Mouse (Mus musculus): ENCODE measurements around the gene Hist1h1e.

Hist1h1e gene

GRCm38 (mm10) chr13:23622175-23622671, at the start of gene Hist1h1e:
TSS of gene Hist1h1e (minus strand) at chr13:23622558.
- peak; percentile 92 for DNase-seq (ENCODE audit: low spot score)

DNA sequence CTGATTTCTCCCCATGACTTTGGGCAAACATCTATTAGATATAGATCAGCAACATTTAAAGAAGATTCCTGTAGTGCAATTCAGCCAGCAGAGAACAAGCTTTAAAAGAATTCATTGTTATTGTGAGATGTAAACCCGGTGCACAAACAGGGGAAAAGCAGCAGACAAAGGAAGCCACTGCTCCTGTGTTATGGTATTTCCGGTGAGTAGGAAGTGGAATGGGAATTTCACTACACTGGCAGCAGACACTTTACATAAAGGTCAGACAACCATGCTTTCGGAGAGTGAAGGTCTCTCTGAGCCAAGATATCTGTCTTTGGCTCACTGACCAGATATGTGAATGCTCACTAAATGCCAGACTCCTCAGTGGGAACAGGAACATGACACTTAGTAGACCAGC, 40.2 kb upstream of the Hist1h1e start:
- DNase-seq (ENCODE audit: low spot score): no peak

DNA sequence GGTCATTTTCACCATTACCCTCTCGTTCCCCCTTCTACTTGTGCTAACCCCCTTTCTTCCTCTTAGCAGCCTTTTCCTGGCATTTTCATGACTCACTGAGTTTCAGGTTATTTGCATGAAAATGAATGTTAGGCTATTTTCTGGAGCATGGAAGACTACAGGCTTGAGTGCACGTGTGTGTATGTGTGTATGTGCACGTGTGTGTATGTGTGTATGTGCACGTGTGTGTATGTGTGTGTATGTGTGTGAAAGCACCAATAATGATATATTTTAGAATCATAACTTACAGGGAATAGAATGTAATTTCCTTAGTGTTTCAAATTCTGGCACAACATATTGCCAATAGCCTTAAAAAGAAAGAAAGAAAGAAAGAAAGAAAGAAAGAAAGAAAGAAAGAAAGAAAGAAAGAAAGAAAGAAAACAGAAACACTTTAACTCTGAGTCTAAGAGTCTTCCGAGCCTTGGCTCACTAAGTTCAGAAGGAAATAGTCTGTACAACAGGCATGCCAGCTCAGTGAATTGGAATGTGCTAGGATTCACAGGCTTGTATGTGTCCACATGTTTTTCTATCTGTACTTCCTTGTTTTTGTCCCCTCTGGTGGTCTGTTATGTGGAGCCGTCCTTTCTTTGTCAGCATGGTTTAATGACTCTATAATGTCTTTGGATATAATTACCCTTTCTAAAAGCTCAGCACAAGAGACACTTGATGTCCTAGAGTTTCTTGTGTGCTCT, 37.4 kb upstream of the Hist1h1e start:
- DNase-seq (ENCODE audit: low spot score): no peak

DNA sequence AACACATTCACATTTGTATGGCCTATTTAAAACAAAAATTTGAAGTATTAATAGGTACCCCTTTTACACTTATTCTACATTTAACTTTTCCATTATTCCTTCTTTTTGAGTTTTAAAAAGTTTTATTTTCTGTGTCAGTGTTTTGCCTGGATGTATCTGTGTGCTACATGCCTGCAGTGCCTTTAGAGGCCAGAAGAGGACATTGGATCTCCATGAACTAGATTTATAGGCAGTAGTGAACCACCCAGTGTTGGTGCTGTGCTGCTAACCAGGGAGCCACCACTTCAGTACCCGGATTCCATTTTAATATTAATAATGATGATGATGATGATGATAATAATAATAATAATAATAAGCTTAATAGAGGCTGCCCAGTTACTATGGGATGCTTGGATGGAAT, 8.3 kb upstream of the Hist1h1e start:
- no peak for DNase-seq (ENCODE audit: low spot score)

DNA sequence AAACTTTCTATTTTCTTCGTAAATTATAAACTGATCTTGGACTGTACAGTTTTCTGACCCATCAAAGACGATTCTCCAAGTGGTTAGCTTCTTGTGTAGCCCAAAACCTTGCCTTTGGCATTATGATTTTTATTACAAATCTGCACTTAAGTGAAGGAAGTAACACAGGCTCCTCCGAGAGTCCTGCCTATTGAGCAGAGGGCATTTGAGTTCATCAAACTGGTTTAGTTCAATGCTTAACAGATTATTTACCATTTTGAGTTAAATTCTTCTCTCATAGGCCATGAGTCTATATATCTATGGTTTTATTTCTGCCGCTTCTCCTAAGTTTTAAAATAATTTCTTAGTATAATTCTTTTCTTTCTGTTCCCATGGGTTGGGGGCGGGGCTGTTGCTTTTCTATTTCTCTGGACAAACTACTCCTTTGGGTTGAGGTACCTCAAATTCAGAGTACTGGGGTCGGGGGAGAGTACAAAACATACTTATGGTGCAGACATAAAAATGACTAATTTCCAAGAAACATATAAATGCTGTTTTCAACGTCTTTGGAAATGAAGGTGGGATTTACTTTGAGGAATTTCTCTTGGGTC, 598 bp upstream of the Hist1h1e start:
- no peak for DNase-seq (ENCODE audit: low spot score)

- peak; percentile 23 for DNase-seq (ENCODE audit: low spot score)
Observed at GRCm38 (mm10) chr13:23621532-23622174, 705 bp downstream of the Hist1h1e start.

DNA sequence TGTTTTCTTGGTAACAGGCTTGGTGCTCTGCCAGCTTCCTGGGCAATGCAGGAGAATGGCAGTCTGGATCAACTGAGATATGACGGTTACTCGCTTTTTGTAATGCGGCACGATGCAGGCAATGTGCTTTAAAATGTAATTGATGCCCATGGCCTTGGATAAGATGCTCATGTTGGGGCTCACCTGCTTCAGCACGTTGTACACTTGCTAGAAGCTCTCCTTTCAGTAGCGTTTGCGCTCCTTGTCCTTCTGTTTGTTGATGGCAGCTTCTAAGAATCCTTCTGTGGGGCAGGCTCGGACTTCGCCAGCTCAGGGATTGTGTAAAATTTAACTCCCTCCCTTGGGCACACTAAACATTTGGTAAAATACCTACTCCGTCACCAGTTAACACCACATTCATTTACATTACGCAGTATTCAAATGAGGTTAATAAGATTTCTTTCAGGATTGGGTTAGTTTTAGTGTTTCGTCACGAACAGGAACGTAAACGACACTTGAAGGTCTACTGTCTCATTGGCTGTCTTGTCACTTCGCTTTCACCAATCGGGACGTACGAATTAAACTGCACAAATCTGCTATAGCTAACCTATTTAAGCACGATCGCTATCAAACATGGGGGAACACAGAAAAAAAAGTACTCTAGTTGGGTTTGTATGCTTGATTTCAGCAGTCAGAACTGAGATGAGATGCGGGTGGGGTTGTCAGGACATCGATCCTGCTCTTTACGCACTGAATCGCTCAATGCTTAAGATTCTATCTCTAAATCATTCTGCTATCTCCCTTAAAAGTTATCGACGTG, 1.4 kb downstream of the Hist1h1e start, which contains the start of gene Hist1h2be:
Hist1h2be (minus strand) TSS at position 392 of the 799 bp plus-strand sequence.
- peak; percentile 38 for DNase-seq (ENCODE audit: low spot score)

GRCm38 (mm10) chr13:23620056-23620732, 2.2 kb downstream of the Hist1h1e start:
- DNase-seq (ENCODE audit: low spot score): no peak

DNA sequence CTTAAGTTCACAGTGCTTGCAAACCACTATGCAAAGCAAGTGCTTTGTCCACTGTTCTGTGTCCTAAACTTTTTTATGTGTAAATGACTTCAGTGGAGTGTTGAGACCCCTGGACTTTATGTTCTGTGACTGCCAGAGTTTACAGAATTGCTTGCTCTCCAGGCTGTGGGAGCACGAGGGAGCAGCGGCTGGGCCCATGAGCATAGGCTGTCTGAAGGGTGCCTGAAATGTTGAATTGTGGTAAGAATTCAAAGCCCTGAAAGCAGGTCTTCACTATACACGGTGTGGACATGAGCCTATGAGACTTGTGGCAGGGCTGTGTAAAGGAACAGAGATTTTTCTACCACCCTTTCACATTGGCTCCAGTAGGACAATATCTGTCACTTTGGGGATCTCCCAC, 10.7 kb downstream of the Hist1h1e start:
- no peak for DNase-seq (ENCODE audit: low spot score)

- no peak for DNase-seq (ENCODE audit: low spot score)
Observed at GRCm38 (mm10) chr13:23610393-23610792, 12.0 kb downstream of the Hist1h1e start.

GRCm38 (mm10) chr13:23609844-23610243, 12.5 kb downstream of the Hist1h1e start:
- DNase-seq (ENCODE audit: low spot score): no peak

DNA sequence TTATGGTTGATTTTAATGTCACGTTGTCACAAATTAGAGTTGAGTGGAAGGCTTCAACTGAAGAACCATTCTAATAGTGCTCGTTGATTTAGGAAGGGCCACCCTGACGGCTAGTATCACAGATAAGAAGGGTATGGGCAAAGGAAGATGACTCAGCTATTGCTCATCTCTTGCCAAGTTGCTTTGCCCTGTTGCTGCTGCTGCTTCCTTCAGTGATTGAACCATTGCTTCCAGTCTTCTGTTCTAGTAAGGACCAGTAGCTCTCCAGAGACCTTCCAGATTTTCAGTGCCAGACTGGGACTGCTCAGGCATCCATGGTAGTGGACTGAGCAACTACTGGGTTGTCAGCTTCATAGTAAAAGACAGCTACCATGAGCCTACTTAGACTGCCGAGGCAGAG, 13.1 kb downstream of the Hist1h1e start:
- no peak for DNase-seq (ENCODE audit: low spot score)

- no peak for DNase-seq (ENCODE audit: low spot score)
Observed at GRCm38 (mm10) chr13:23605052-23605451, 17.3 kb downstream of the Hist1h1e start.

GRCm38 (mm10) chr13:23604452-23604851, 17.9 kb downstream of the Hist1h1e start:
- no peak for DNase-seq (ENCODE audit: low spot score)

DNA sequence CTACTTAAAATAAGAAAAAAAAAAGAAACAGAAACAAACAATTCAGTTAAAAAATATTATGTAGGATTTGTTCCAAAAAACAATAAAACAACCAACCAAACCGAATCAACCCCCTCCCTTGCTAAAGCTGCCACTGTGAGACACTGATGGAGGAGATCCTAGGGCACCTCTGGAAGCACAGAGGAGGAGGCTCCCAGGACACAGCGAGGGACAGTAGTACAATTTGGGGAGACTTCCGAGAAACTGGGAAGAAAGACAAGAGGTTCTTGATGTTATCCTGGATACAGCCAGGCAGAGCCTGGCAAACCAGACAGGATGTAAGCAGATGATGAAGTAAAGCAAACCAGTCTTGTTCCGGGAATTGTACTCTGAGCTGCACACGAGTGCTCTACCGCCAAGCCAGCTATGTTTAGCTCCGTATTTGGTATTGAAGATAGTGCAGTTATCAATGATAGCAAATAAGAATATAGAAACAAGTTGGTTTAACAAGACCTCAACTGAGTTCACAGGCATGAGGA, 19.1 kb downstream of the Hist1h1e start:
- no peak for DNase-seq (ENCODE audit: low spot score)

GRCm38 (mm10) chr13:23597957-23598356, 24.4 kb downstream of the Hist1h1e start:
- DNase-seq (ENCODE audit: low spot score): no peak

- no peak for DNase-seq (ENCODE audit: low spot score)
Observed at GRCm38 (mm10) chr13:23595622-23596372, 26.6 kb downstream of the Hist1h1e start.

- no peak for DNase-seq (ENCODE audit: low spot score)
Observed at GRCm38 (mm10) chr13:23595185-23595584, 27.2 kb downstream of the Hist1h1e start.

DNA sequence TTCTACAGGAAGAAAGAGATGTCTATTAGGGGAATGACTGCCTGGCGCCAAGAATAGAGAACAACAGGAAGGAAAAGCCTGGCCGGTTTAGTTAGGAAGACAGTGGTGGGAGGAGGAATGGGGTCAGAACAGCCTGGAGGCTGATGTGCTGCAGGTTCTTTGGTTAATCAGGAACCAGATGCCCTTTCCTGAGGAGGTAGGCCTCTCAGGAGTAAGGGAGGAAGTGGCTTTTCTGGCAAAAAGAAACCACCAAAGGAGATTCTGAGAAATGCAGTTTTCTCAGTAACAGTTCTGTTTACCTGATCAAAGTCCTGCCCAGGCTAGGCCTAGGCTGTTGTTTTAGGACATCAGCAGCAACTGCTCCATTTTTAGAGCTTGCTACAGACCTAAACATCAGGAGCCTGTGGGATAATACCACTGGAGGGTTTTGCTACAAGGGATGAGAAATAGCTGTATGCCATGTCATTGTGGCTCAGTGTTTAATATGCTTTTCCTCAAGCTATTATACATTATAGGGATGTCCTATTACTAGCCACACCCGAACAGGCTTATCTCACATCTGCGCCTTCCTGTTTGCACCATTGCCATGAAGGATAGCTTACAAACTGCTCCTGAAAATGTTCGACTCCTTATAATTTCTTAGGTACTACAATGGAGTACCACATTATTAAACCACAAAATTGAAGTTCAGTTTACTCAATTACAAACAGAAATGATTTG, 29.1 kb downstream of the Hist1h1e start:
- no peak for DNase-seq (ENCODE audit: low spot score)

DNA sequence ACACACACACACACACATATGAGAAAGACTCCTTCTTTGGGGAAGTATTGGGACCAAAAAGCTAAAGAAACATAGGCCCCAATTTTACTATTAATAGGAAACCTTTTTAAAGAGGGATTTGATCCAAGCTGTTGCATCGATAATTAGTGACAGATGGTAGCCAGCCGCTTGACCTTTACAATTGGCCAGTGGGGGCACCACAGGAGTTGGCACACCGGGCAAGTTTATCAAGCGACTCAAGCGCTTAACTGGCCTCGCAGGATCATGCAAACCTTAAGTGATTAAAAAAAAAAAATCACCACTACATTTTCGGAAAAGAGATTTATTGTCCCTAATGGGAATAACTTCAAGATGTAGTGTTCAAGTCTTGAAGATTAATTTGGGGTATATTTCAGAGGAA, 29.7 kb downstream of the Hist1h1e start:
- DNase-seq (ENCODE audit: low spot score): no peak
